Mouse (Mus musculus) hindbrain, embryonic 16.5 days (tissue): ENCODE results near the gene Parp2. TPM values are rescaled to one million over a fixed set of nuclear protein-coding genes. Genes with fewer than 3 reads are reported as not detected.

Source experiments
- ATAC-seq: fragments of 200-750 bp; cut with Nextera tagmentation; 2 replicates; pipeline ENCODE4 v1.8.0; 2017; ENCODE audit warnings: moderate TSS enrichment, moderate library complexity
- H3K27ac ChIP-seq: fragments of 300-500 bp; sonication (generic); 2 replicates; pipeline ENCODE4 v1.5.1; 2014; ENCODE audit warnings: low read depth, mild to moderate bottlenecking, control low read depth, low read length, moderate library complexity
- H3K27me3 ChIP-seq: fragments of 300-500 bp; sonication (generic); replicated peaks from 2 replicates; pipeline ENCODE4 v1.6.1; 2014; ENCODE audit warnings: low read length; ENCODE audit not compliant: control insufficient read depth, insufficient read depth
- H3K36me3 ChIP-seq: fragments of 300-500 bp; sonication (generic); 2 replicates; pipeline ENCODE4 v1.6.1; 2014; ENCODE audit warnings: mild to moderate bottlenecking, low read length, moderate library complexity, mixed read lengths; ENCODE audit not compliant: control insufficient read depth, insufficient read depth
- H3K4me1 ChIP-seq: fragments of 300-500 bp; sonication (generic); 2 replicates; pipeline ENCODE4 v1.6.1; 2014; ENCODE audit warnings: low read depth, low read length; ENCODE audit not compliant: control insufficient read depth, insufficient read depth
- H3K4me2 ChIP-seq: fragments of 300-500 bp; sonication (generic); 2 replicates; pipeline ENCODE4 v1.6.1; 2014; ENCODE audit warnings: mild to moderate bottlenecking, low read length, control low read depth, moderate library complexity
- H3K4me3 ChIP-seq: fragments of 300-500 bp; sonication (generic); 2 replicates; pipeline ENCODE4 v1.5.1; 2014; ENCODE audit warnings: mild to moderate bottlenecking, low read length, control low read depth, moderate library complexity
- H3K9ac ChIP-seq: fragments of 300-500 bp; sonication (generic); 2 replicates; pipeline ENCODE4 v1.6.1; 2014; ENCODE audit warnings: low read depth, mild to moderate bottlenecking, control low read depth, low read length, moderate library complexity
- H3K9me3 ChIP-seq: fragments of 300-500 bp; sonication (generic); 2 replicates; pipeline ENCODE4 v1.6.1; 2014; ENCODE audit warnings: mild to moderate bottlenecking, low read length, moderate library complexity; ENCODE audit not compliant: control insufficient read depth
- WGBS: fragments of 180-500 bp; shearing (Covaris S2); extraction: QIAGEN DNeasy Blood & Tissue Kit; methylation state at CpG from one replicate; pipeline ENCODE4 v1.1.7; 2014; 5-methylcytosine and 5-hydroxymethylcytosine counted together
- polyA plus RNA-seq: library from polyadenylated mRNA; unstranded; fragments of >200 nt; fragmentation: Nextera tagmentation; extraction: Ambion mirVana; gene quantifications from 2 replicates; pipeline ENCODE4 v1.2.1, GENCODE M21; 2015

Parp2 gene
- polyA plus RNA-seq: 42.7 and 43.1 TPM in 2 replicates

DNA sequence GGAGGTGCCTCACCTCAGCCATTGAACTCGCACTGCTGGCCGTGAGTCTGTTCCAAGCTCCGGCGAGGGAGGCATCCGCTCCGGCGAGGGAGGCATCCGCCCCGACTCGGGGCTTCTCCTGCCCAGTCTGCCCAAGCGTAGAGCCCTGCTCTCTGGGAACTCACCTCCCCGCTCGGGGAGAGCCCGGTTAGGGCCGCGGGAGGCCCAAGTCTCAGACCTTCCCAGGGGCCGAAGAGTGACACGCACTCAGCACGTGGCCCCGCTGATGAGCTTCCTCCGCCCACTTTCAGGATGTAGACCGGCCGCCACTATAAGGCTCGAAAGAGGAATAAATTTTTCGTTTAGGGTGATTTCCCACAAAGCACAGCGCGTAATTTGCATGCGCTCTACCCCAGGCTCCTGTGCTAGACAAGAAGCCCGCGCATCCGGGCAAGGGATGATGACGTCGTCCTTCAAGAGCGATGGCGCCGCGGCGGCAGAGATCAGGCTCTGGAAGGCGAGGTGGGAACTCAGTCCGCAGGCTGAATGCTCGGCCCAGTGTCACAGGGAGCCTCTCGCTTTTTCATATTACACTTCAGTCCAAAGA lies at the start of gene Parp2, which contains the start of gene Ccnb1ip1:
TSS of gene Parp2 (plus strand) at position 355 of the 586 bp plus-strand sequence.
TSS of gene Ccnb1ip1 (minus strand) at position 246 of the 586 bp plus-strand sequence.
- ATAC-seq: peak; percentile 99
- Histone ChIP-seq H3K27ac (peak within 1 kb of the TSS; percentile 88), H3K9ac (peak within 1 kb of the TSS; percentile 73), H3K27me3 (no peaks in the 10 kb centered on the region), H3K4me2 (peak within 1 kb of the TSS; percentile 61), H3K4me3 (peak within 1 kb of the TSS; percentile 59), H3K9me3 (no peaks in the 10 kb centered on the region), H3K36me3 (no peaks in the 10 kb centered on the region; the same call in 1 of the 2 replicates), H3K4me1 (peaks cover 6% of the 10 kb centered on the region)
- under 1% methylated on average over 42 of the region's 42 CpGs for WGBS

DNA sequence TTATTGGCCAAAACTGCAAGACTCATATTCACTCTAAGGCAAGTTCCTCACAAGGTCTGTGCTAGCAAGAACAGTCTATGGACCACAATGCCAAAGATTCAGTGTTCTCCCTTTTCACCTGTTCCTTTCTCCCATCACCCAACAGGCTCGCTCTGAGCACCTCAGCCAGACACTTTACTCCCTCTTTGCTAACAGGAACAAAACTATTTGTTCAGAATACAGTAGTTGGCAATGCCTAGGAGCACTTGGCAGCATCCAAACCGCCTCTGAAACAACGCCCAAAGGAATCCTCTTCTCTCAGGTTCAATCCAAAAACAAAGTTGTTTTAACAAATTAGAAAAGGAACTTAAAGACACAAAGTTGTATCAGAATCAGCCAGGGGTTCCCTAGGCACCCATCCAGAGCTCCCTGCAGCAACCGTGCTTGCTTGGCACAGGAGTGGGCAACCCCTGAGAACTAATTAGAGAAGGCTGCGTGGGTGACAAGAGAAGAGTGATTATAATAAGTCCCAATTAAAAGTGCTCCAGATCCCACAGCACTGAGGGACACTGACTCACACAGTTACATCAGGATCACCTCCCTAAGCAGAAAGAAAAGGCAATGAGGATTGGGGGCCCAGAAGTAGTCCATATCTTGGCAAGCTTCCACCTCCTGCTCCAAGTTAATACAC lies 49.1 kb upstream of the Parp2 start:
- 60% methylated on average over 5 of the region's 5 CpGs for WGBS
- Histone ChIP-seq H3K36me3 (peaks cover 3% of the 10 kb centered on the region; the same call in 1 of the 2 replicates), H3K4me3 (no peak overlapping the region), H3K27ac (no peak overlapping the region), H3K27me3 (no peaks in the 10 kb centered on the region), H3K4me2 (no peak overlapping the region), H3K9me3 (no peaks in the 10 kb centered on the region), H3K9ac (no peak overlapping the region), H3K4me1 (no peaks in the 10 kb centered on the region)
- ATAC-seq: no peak

GRCm38 (mm10) chr14:50765736-50766135 lies 41.9 kb upstream of the Parp2 start:
- Histone ChIP-seq H3K4me1 (no peaks in the 10 kb centered on the region), H3K9ac (no peak overlapping the region), H3K36me3 (peaks cover 26% of the 10 kb centered on the region), H3K27me3 (no peaks in the 10 kb centered on the region), H3K4me3 (no peak overlapping the region), H3K27ac (no peak overlapping the region), H3K9me3 (no peaks in the 10 kb centered on the region), H3K4me2 (no peak overlapping the region)
- WGBS: 95% methylated on average over 6 of the region's 6 CpGs
- ATAC-seq: no peak

DNA sequence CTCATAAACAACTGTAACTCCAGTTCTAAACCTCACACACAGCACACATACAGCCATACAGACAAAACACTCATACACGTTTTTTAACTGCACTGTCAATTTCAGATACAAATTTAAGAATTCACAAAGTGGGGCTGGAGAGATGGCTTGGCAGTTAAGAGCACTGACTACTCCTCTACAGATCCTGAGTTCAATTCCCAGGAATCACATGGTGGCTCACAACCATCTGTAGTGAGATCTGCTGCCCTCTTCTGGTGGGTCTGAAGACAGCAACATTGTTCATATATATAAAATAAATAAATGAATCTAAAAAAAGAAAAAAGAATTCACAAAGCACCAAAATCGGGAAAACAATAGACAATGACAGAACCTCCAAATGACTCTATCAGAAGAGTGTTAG lies 36.3 kb upstream of the Parp2 start:
- H3K36me3 ChIP-seq: peaks cover 42% of the 10 kb centered on the region
- WGBS: 86% methylated on average over 2 of the region's 2 CpGs

DNA sequence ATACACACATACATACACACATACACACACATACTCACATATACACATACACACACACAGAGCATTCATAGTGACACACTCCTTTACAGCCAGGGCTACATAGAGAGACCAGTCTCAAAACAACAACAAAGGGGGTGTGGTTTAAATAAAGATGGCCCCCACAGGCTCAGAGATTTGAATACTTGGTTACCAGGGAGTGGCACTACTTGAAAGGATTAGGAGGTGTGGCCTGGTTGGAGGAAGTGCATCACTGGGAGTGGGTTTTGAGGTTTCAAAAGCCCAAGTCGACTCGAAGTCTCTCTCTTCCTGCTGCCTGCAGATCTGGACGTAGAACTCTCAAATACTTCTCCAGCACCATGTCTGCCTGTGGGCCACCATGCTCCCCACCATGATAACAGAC lies 25.5 kb upstream of the Parp2 start:
- Histone ChIP-seq H3K27me3 (no peaks in the 10 kb centered on the region), H3K27ac (no peak overlapping the region), H3K9me3 (no peaks in the 10 kb centered on the region), H3K36me3 (peaks cover 21% of the 10 kb centered on the region), H3K9ac (no peak overlapping the region), H3K4me1 (peaks cover 16% of the 10 kb centered on the region), H3K4me3 (no peak overlapping the region), H3K4me2 (no peak overlapping the region)
- 96% methylated on average over 3 of the region's 3 CpGs for whole genome bisulfite sequencing
- no peak for ATAC-seq

More for the DNA sequence above, 36.3 kb upstream of the Parp2 start:
- no peak for ATAC-seq
- no peak overlapping the region for H3K4me3 ChIP-seq
- H3K27me3 ChIP-seq: no peaks in the 10 kb centered on the region
- H3K4me1 ChIP-seq: no peaks in the 10 kb centered on the region
- no peak overlapping the region for H3K9ac ChIP-seq
- H3K9me3 ChIP-seq: no peaks in the 10 kb centered on the region
- H3K27ac ChIP-seq: no peak overlapping the region
- H3K4me2 ChIP-seq: no peak overlapping the region

DNA sequence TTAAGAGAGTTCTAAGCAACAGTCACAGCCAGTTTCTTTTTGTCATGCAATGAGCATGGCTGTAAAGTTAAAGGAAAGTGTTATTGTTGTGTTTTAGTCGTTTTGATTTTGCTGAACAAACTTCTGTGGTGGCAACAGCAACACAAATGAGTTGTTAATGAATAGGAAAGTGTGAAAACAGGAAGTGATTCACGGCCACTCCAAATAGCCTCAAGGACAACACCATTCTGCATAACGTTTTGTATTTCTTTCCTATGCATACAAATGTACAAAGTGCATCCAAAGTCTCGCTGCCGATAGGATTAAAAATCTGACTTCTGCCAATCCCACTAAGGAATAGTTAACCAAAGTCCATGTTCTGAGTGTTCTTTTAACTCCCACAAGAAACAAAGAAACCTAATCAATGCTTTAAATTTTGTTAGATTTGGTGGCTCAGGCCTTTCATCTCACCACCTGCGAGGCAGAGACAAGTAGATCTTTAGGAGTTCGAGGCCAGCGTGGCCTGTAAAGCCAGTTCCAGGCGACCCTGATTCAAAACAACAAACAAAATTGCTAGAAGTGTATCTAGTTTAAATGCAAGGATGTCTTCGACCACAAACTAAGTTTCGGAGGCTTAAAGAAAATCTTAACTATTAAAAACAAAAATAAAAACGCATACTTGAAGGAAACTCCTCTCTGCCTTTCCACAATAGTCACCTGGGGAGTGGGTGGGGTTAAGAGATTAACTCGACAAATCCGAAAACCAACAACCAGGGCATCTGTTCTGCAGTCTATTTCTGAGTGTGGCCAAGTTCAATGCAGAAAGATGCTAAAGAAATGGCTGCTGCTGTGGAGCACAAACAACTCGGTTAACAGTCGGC lies 23.0 kb upstream of the Parp2 start:
- ATAC-seq: no peak
- peaks cover 16% of the 10 kb centered on the region for H3K4me1 ChIP-seq
- peak overlapping the region; percentile 87 for H3K4me3 ChIP-seq
- peak overlapping the region; percentile 90 for H3K27ac ChIP-seq
- H3K9ac ChIP-seq: peak overlapping the region; percentile 82
- 27% methylated on average over 16 of the region's 16 CpGs for WGBS
- peak overlapping the region; percentile 66 for H3K4me2 ChIP-seq
- no peaks in the 10 kb centered on the region for H3K9me3 ChIP-seq
- H3K27me3 ChIP-seq: no peaks in the 10 kb centered on the region
- peaks cover 15% of the 10 kb centered on the region for H3K36me3 ChIP-seq

DNA sequence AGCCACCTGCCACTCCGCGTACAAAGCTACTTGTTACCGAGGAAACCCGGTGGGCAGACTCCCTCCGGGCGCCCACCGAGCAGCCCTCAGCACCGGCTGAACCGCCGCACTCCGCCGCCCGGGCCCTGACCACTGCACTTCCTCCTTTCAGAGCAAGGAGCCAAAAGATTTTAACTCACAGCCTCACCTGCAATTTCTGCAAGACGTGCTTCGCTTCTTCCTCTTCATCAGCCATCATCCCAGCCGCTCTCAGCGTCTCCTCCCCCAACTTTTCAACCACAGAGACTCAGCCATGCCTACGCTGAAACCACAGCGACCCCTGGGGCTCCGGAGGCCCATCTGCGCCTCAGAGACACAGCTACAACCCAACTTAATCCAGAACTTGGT lies 22.4 kb upstream of the Parp2 start, which contains the start of gene Ttc5:
TSS of gene Ttc5 (minus strand) at position 269 of the 387 bp plus-strand sequence.
- under 1% methylated on average over 21 of the region's 21 CpGs for WGBS
- H3K9ac ChIP-seq: peak within 1 kb of the TSS; percentile 82
- H3K36me3 ChIP-seq: peaks cover 14% of the 10 kb centered on the region
- peaks cover 16% of the 10 kb centered on the region for H3K4me1 ChIP-seq
- no peaks in the 10 kb centered on the region for H3K9me3 ChIP-seq
- peak within 1 kb of the TSS; percentile 90 for H3K27ac ChIP-seq
- peak; percentile 99 for ATAC-seq
- no peaks in the 10 kb centered on the region for H3K27me3 ChIP-seq
- peak within 1 kb of the TSS; percentile 66 for H3K4me2 ChIP-seq
- peak within 1 kb of the TSS; percentile 87 for H3K4me3 ChIP-seq

GRCm38 (mm10) chr14:50788157-50788556 lies 19.5 kb upstream of the Parp2 start:
- Histone ChIP-seq H3K4me3 (no peak overlapping the region), H3K4me1 (peaks cover 13% of the 10 kb centered on the region), H3K9ac (no peak overlapping the region), H3K9me3 (no peaks in the 10 kb centered on the region), H3K36me3 (no peaks in the 10 kb centered on the region), H3K27ac (no peak overlapping the region), H3K4me2 (no peak overlapping the region), H3K27me3 (no peaks in the 10 kb centered on the region)
- ATAC-seq: no peak
- WGBS: 9% methylated on average over 2 of the region's 2 CpGs
